Mouse (Mus musculus): ENCODE measurements around the gene Mif4gd. TPM values are rescaled to one million over a fixed set of nuclear protein-coding genes. Genes with fewer than 3 reads are reported as not detected.
A peak's percentile ranks its signal among the peaks of the same experiment; 100 is the strongest.

The Mif4gd gene
- total and polyA plus RNA-seq, 3 experiments = 51.3 to 94.0 (median 54.7) TPM

DNA sequence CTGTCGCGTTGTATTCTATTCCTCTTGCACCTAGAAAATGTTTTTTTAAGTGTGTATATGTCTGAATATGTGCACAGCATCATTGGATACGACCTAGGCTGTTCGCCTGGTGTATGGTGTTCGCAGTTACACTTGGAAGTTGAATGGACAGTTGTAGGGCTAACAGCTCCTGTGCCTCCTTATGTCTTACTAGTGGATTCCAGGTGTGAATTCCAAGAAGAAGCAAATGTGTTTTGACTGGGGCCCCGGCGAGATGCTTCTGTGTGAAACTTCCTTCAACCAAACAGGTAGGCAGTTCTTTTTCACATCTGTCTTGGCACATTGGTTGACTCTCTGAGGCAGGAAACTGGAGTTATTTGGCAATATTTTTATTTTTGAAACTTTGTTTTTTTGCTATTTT lies 47.8 kb downstream of the Mif4gd start:
- Histone ChIP-seq H3K79me2 (replicated peaks; ENCODE audit: control insufficient read depth, insufficient read depth, low read length) (no peaks in the 10 kb centered on the region), H3K36me3 (ENCODE audit: control insufficient read depth, insufficient read depth, low read length) (no peaks in the 10 kb centered on the region), H3K4me3 (peak overlapping the region; percentile 83), H3K27me3 (ENCODE audit: control insufficient read depth, insufficient read depth, low read length) (no peaks in the 10 kb centered on the region), H3K9ac (ENCODE audit: low read depth, low read length) (no peak overlapping the region), H3K4me1 (ENCODE audit: control insufficient read depth, insufficient read depth, low read length) (peaks cover 1% of the 10 kb centered on the region; the same call in 1 of the 2 replicates), H3K27ac (no peak overlapping the region)
- TF ChIP-seq POLR2A (IDR thresholded peaks at IDR 0.05; ENCODE audit: insufficient read depth, low read depth, low read length) = no peak
- no peak for TF ChIP-seq EP300 (IDR thresholded peaks at IDR 0.05; ENCODE audit: insufficient read depth, low read depth, low read length)
- TF ChIP-seq CTCF (IDR thresholded peaks at IDR 0.05) = no peak
- intact Hi-C loops (cut with DNase I) = loop anchor here (2.0 kb wide), 2 partner anchors 28 to 38 kb away; partner anchors contain the start of genes Mrps7 and Sumo2
- DNase-seq = no peak
- 15% methylated on average over 7 of the region's 7 CpGs for WGBS

DNA sequence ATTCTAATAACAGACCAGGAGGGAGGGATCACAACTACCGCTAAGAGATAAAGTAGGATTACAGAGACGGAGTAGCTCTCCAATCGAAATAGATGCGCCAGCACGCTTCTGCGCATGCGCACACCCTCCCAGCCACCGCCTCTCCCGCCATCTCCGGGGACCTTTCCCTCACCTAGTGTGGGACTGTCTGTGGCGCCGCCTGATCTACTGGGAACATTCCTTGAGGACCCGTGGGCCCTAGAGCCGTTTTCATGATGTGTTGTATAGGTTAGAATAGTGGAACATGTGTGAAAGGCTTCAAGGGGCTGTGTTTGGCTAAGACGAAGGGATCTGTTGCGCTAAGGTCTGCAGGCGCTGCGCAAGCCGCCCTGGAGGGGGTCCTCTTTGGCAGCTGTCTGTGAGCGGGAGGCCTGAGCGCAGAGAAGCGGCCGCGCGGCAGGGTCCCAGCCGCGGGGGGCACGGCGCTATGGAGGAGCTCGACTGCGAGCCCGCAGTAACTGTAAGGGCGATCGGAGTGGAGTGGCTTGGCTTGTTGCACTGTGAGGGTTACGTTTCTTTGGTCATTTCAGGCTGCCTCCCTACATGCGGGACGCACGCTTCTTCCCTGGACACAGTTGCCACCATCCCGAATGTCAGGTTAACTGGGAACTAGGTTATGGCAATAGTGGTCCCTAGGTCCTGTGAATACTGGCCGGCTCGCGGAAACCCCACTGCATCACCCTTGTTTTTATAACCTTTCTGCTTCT lies 48.5 kb downstream of the Mif4gd start, which contains the start of gene Nup85:
Gene Nup85 (plus strand): TSS at position 371 of the 746 bp plus-strand sequence.
- intact Hi-C loops (cut with DNase I) = loop anchor here (2.0 kb wide), 2 partner anchors 27 to 39 kb away; partner anchors contain the start of genes Mrps7 and Sumo2
- peak within 1 kb of the TSS; percentile 99 for H3K27ac ChIP-seq
- TF ChIP-seq CTCF (IDR thresholded peaks at IDR 0.05) (peak; percentile 7; the same call in 1 of the 2 replicates), EP300 (IDR thresholded peaks at IDR 0.05; ENCODE audit: insufficient read depth, low read depth, low read length) (0 out of 2 replicates have a peak, but pooled peaks have one; percentile 50), POLR2A (IDR thresholded peaks at IDR 0.05; ENCODE audit: insufficient read depth, low read depth, low read length) (peak; percentile 78)
- no peaks in the 10 kb centered on the region for H3K27me3 ChIP-seq (ENCODE audit: control insufficient read depth, insufficient read depth, low read length)
- peak within 1 kb of the TSS; percentile 83 for H3K4me3 ChIP-seq
- H3K4me1 ChIP-seq (ENCODE audit: control insufficient read depth, insufficient read depth, low read length) = peaks cover 1% of the 10 kb centered on the region; the same call in 1 of the 2 replicates
- peak within 1 kb of the TSS; percentile 65 for H3K9ac ChIP-seq (ENCODE audit: low read depth, low read length)
- H3K36me3 ChIP-seq (ENCODE audit: control insufficient read depth, insufficient read depth, low read length) = no peaks in the 10 kb centered on the region
- under 1% methylated on average over 42 of the region's 42 CpGs for WGBS
- peak; percentile 96 for DNase-seq
- no peaks in the 10 kb centered on the region for H3K79me2 ChIP-seq (replicated peaks; ENCODE audit: control insufficient read depth, insufficient read depth, low read length)

DNA sequence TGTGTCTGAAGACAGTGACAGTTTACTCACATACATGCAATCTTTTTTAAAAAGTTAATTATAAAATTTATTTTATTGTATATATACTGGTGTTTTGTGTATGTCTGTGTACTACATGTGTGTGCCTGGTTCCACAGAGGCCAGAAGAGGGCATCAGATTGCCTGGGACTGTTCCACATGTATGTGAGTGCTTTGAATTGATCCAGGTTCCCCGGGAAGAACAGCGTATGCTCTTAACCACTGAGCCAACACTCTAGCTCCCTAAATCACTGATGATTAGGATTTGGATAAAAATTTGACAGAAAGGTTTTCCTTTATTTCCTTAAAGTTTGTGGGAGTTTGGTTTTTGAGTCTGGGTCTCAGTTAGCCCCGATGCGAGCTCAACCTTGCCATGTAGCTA lies 49.4 kb downstream of the Mif4gd start:
- H3K27me3 ChIP-seq (ENCODE audit: control insufficient read depth, insufficient read depth, low read length) = no peaks in the 10 kb centered on the region
- peaks cover 1% of the 10 kb centered on the region; the same call in 1 of the 2 replicates for H3K4me1 ChIP-seq (ENCODE audit: control insufficient read depth, insufficient read depth, low read length)
- no peaks in the 10 kb centered on the region for H3K36me3 ChIP-seq (ENCODE audit: control insufficient read depth, insufficient read depth, low read length)
- H3K27ac ChIP-seq = peak overlapping the region; percentile 99
- no peak overlapping the region for H3K9ac ChIP-seq (ENCODE audit: low read depth, low read length)
- TF ChIP-seq EP300 (IDR thresholded peaks at IDR 0.05; ENCODE audit: insufficient read depth, low read depth, low read length) (no peak), POLR2A (IDR thresholded peaks at IDR 0.05; ENCODE audit: insufficient read depth, low read depth, low read length) (no peak), CTCF (IDR thresholded peaks at IDR 0.05) (peak; percentile 33)
- H3K4me3 ChIP-seq = peak overlapping the region; percentile 83
- DNase-seq = no peak
- no peaks in the 10 kb centered on the region for H3K79me2 ChIP-seq (replicated peaks; ENCODE audit: control insufficient read depth, insufficient read depth, low read length)
- intact Hi-C loops (cut with DNase I) = no loop called here
- WGBS = 35% methylated on average over 4 of the region's 4 CpGs

Other genes starting within 250 kb of the Mif4gd start
- gene Hid1, start 245.2 kb downstream of the Mif4gd start, total RNA-seq (2021) = 1 to 10 TPM; 3.0 to 5.1 TPM
- 6.1 and 7.3 TPM in 2 replicates for gene Hid1, start 245.2 kb downstream of the Mif4gd start, polyA plus RNA-seq (2012; rRNA removed)
- 1 to 10 TPM; 4.5 TPM for gene Cdr2l, start 231.1 kb downstream of the Mif4gd start, total RNA-seq (2021)
- 6.2 and 6.7 TPM in 2 replicates for gene Cdr2l, start 231.1 kb downstream of the Mif4gd start, polyA plus RNA-seq (2012; rRNA removed)
- 100 to 1,000 TPM; 144 to 159 TPM for gene Mrpl58, start 209.2 kb downstream of the Mif4gd start, total RNA-seq (2021)
- 82.7 and 104 TPM in 2 replicates for gene Mrpl58, start 209.2 kb downstream of the Mif4gd start, polyA plus RNA-seq (2012; rRNA removed)
- gene Atp5h, start 193.0 kb downstream of the Mif4gd start, total RNA-seq (2021) = 1,000 to 10,000 TPM; 1,964 to 2,328 TPM
- gene Atp5h, start 193.0 kb downstream of the Mif4gd start, polyA plus RNA-seq (2012; rRNA removed) = 830 and 1,376 TPM in 2 replicates
- gene Kctd2, start 192.8 kb downstream of the Mif4gd start, total RNA-seq (2021) = 10 to 100 TPM; 26.6 to 30.0 TPM
- 22.9 and 31.9 TPM in 2 replicates for gene Kctd2, start 192.8 kb downstream of the Mif4gd start, polyA plus RNA-seq (2012; rRNA removed)
- gene Trim80, start 172.4 kb downstream of the Mif4gd start, total RNA-seq (2021) = under 1 TPM in 1 of 2 experiments, not detected in 1; 0.13 TPM
- 0.33 TPM in 1 of 2 replicates, not detected in the other for gene Trim80, start 172.4 kb downstream of the Mif4gd start, polyA plus RNA-seq (2012; rRNA removed)
- not detected for gene Slc16a5, start 150.5 kb downstream of the Mif4gd start, total RNA-seq (2021)
- 0.06 and 0.18 TPM in 2 replicates for gene Slc16a5, start 150.5 kb downstream of the Mif4gd start, polyA plus RNA-seq (2012; rRNA removed)
- 1 to 10 TPM; 1.9 to 2.7 TPM for gene Armc7, start 137.3 kb downstream of the Mif4gd start, total RNA-seq (2021)
- 2.3 and 3.3 TPM in 2 replicates for gene Armc7, start 137.3 kb downstream of the Mif4gd start, polyA plus RNA-seq (2012; rRNA removed)
- gene Nt5c, start 121.1 kb downstream of the Mif4gd start, total RNA-seq (2021) = 10 to 100 TPM; 10.9 to 12.9 TPM
- gene Nt5c, start 121.1 kb downstream of the Mif4gd start, polyA plus RNA-seq (2012; rRNA removed) = 11.7 and 12.4 TPM in 2 replicates
- 100 to 1,000 TPM; 110 TPM for gene Jpt1, start 98.6 kb downstream of the Mif4gd start, total RNA-seq (2021)
- 116 and 124 TPM in 2 replicates for gene Jpt1, start 98.6 kb downstream of the Mif4gd start, polyA plus RNA-seq (2012; rRNA removed)
- 100 to 1,000 TPM; 168 to 177 TPM for gene Sumo2, start 76.7 kb downstream of the Mif4gd start, total RNA-seq (2021)
- gene Sumo2, start 76.7 kb downstream of the Mif4gd start, polyA plus RNA-seq (2012; rRNA removed) = 64.7 and 126 TPM in 2 replicates
- gene Nup85, start 48.5 kb downstream of the Mif4gd start, total RNA-seq (2021) = 10 to 100 TPM; 19.8 to 20.2 TPM
- gene Nup85, start 48.5 kb downstream of the Mif4gd start, polyA plus RNA-seq (2012; rRNA removed) = 28.0 and 44.1 TPM in 2 replicates
- 10 to 100 TPM; 74.6 to 80.1 TPM for gene Mrps7, start 9.0 kb downstream of the Mif4gd start, total RNA-seq (2021)
- 33.9 and 40.2 TPM in 2 replicates for gene Mrps7, start 9.0 kb downstream of the Mif4gd start, polyA plus RNA-seq (2012; rRNA removed)
- 10 to 100 TPM; 16.5 to 20.3 TPM for gene Gga3, start 8.9 kb downstream of the Mif4gd start, total RNA-seq (2021)
- 15.4 and 17.1 TPM in 2 replicates for gene Gga3, start 8.9 kb downstream of the Mif4gd start, polyA plus RNA-seq (2012; rRNA removed)
- 10 to 100 TPM; 32.9 to 40.7 TPM for gene Slc25a19, start 15.3 kb upstream of the Mif4gd start, total RNA-seq (2021)
- 97.1 and 106 TPM in 2 replicates for gene Slc25a19, start 15.3 kb upstream of the Mif4gd start, polyA plus RNA-seq (2012; rRNA removed)
- gene Grb2, start 95.6 kb upstream of the Mif4gd start, total RNA-seq (2021) = 100 to 1,000 TPM; 107 to 109 TPM
- gene Grb2, start 95.6 kb upstream of the Mif4gd start, polyA plus RNA-seq (2012; rRNA removed) = 52.0 and 73.2 TPM in 2 replicates
- gene Tmem94, start 152.5 kb upstream of the Mif4gd start, total RNA-seq (2021) = 100 to 1,000 TPM in 1 of 2 experiments, 10 to 100 TPM in 1; 99.5 to 103 TPM
- gene Tmem94, start 152.5 kb upstream of the Mif4gd start, polyA plus RNA-seq (2012; rRNA removed) = 125 and 135 TPM in 2 replicates
- 10 to 100 TPM; 40.5 to 43.8 TPM for gene Caskin2, start 200.7 kb upstream of the Mif4gd start, total RNA-seq (2021)
- gene Caskin2, start 200.7 kb upstream of the Mif4gd start, polyA plus RNA-seq (2012; rRNA removed) = 38.5 TPM in 2 replicates
- 1 to 10 TPM; 7.2 to 9.3 TPM for gene Tsen54, start 201.8 kb upstream of the Mif4gd start, total RNA-seq (2021)
- gene Tsen54, start 201.8 kb upstream of the Mif4gd start, polyA plus RNA-seq (2012; rRNA removed) = 15.9 and 16.3 TPM in 2 replicates
- gene Llgl2, start 211.1 kb upstream of the Mif4gd start, total RNA-seq (2021) = 10 to 100 TPM; 18.4 to 20.3 TPM
- 19.4 and 20.2 TPM in 2 replicates for gene Llgl2, start 211.1 kb upstream of the Mif4gd start, polyA plus RNA-seq (2012; rRNA removed)
- gene Myo15b, start 245.4 kb upstream of the Mif4gd start, total RNA-seq (2021) = under 1 TPM in 1 of 2 experiments, not detected in 1; 0.05 TPM
- gene Myo15b, start 245.4 kb upstream of the Mif4gd start, polyA plus RNA-seq (2012; rRNA removed) = 0.20 and 0.29 TPM in 2 replicates